Mouse (Mus musculus): ENCODE data around the gene Usp10.

- no peak for TF ChIP-seq CTCF (IDR thresholded peaks at IDR 0.05; ENCODE audit: control insufficient read depth, insufficient read depth, low read length)
- TF ChIP-seq POLR2A (IDR thresholded peaks at IDR 0.05; ENCODE audit: borderline replicate concordance, control insufficient read depth, low read depth, low read length) = no peak
Observed at GRCm38 (mm10) chr8:119972558-119972957, 62.4 kb downstream of the Usp10 start.
